Mouse (Mus musculus) cortical plate, adult 2 months (tissue): ENCODE data around the gene Zdhhc9.
A peak's percentile ranks its signal among the peaks of the same experiment; 100 is the strongest.

ENCODE experiments used
- CTCF ChIP-seq: fragments of 200-500 bp; IDR thresholded peaks from 2 replicates; pipeline ENCODE4 v1.5.1; 2011; ENCODE audit warnings: mild to moderate bottlenecking, control low read depth, low read length; ENCODE audit not compliant: insufficient read depth; ENCODE audit errors: extremely low read depth
- POLR2A ChIP-seq: fragments of 200-500 bp; IDR thresholded peaks from 2 replicates; pipeline ENCODE4 v1.6.1; 2011; ENCODE audit warnings: mild to moderate bottlenecking, low read length, control low read depth; ENCODE audit not compliant: insufficient read depth; ENCODE audit errors: extremely low read depth

GRCm38 (mm10) chrX:48256468-48257007, 47.9 kb upstream of the Zdhhc9 start, which contains the start of gene Utp14a:
- peak; percentile 79 for TF ChIP-seq POLR2A
- no peak for TF ChIP-seq CTCF
